Mouse (Mus musculus): ENCODE measurements around the gene Gm20403.
"Not testable (repeated sequence)": the region's sequence is repeated elsewhere in the genome, so short reads cannot be mapped to it uniquely, and the experiment has no call there.

Gene Gm20403

GRCm38 (mm10) chr12:54993246-54994067, 7.1 kb upstream of the Gm20403 start:
- intact Hi-C loops (cut with DNase I) = no loop called here

DNA sequence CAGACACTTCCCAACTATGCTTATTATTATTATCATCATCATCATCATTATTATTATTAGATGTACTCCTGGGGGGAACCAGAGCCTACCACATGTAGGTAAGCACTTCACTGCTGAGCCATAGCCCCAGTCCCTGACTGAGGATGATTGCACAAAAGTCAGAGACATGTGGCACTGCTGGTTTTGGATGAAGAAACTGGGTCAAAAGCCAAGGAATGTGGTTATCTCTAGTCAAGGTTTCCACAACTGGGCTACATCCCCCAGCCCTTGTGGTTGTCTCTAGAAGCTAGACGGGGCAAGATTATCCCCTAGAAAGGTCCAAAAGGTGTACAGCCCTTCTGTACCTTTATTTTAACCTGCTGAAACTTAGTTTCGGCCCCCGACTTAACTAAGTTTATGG, 6.5 kb upstream of the Gm20403 start:
- intact Hi-C loops (cut with DNase I) = no loop called here

DNA sequence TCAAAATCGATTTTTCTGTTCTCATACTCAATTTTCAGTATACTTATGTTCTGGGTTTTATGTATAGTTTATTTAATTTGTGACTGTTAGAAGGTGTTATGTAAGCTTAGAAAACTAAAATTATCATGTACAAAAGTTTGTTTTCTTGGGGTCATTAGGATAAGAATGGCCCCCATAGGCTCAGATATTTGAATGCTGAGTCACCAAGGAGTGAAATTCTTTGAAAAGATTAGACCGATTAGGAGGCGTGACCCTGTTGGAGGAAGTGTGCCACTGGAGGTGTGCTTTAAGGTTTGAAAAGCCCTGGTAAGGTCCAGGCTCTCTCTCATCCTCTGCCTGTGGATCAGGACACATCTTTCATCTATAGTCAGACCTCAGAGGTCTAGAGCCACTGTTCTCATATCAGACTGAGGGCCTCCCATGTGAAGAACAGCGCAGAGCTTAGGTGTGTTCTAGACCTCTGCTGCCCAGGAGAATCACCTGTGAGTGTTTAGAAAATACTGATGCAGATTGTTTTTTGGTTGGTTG, 2.1 kb upstream of the Gm20403 start:
- intact Hi-C loops (cut with DNase I) = no loop called here

GRCm38 (mm10) chr12:54987156-54987555, 827 bp upstream of the Gm20403 start:
- intact Hi-C loops (cut with DNase I) = no loop called here

DNA sequence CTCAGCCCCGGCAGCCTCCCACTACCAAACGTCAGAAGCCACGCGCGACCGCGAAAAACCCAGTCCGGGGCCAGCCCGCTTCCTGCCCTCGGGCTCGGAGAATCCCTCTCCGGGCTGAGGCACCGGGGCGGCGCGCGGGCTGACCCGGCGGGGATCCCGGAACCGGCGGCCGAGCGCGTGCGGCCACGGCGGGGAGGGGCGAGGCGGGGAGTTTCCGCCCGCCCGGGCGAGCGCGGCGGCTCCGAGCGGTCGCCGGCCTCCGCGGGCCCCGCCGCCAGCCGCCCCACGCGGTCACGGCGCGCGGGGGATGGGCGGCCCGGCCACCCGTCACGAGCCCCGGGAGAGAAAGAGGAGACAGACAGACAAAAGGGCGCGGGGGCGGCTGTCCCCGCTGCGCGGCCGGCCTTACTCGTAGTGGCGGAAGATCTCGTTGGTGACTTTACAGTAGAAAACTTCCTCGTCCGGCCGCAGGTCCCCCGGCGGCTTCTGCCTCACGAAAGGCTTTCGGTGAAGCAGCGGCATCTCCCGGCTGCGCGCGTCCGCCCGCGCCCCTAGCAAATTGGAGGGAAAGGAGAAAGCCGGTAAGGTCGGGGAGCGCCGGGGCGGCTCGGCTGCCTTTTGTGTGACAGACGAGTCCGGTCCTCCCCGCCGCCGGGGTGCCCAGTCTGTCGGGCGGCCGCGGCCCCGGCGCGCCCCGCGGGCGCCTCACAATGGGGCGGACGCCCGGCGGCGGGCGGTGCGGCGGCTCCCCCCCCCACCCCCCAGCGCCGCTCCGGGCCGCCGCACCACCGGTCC, 875 bp downstream of the Gm20403 start:
- intact Hi-C loops (cut with DNase I) = no loop called here

- intact Hi-C loops (cut with DNase I) = no loop called here
Measured at GRCm38 (mm10) chr12:54984701-54985256, 1.6 kb downstream of the Gm20403 start.

DNA sequence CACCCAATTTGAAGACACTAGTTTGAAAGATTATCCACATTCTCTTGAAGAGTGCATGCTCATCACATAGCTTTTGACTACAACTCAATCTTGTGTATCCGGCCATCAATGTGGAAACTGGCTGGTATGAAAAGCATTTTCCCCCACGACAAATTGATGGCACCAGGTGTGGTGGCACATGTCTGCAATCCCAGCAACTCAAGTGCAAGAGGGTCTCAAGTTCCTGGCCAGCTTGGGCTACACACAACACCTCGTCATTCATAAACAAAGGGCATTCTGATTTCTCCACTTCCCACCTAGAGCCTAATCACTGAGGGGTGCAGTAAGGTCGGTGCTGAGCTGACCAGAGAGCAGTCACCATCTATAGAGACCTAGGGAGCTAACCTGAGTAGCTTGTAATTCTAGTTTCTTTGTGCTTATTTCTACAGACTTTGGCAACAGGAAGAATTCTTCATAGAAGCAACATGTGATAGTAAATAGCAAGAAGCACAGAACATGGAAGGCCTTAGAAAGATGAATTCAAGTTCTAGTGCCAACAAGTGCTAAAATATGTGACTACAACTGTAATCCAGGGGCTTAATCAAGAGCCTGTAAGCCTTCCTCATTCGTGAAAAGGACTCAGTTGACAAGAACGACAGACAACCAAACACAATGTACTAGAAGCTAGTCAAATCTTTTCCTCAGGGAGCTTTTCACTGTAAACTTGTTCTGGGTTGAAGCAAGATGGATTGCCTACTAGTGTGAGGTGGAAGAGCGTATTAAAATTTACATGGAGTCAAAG, 3.2 kb downstream of the Gm20403 start:
- intact Hi-C loops (cut with DNase I) = no loop called here

GRCm38 (mm10) chr12:54981962-54982361, 4.4 kb downstream of the Gm20403 start:
- intact Hi-C loops (cut with DNase I) = no loop called here

DNA sequence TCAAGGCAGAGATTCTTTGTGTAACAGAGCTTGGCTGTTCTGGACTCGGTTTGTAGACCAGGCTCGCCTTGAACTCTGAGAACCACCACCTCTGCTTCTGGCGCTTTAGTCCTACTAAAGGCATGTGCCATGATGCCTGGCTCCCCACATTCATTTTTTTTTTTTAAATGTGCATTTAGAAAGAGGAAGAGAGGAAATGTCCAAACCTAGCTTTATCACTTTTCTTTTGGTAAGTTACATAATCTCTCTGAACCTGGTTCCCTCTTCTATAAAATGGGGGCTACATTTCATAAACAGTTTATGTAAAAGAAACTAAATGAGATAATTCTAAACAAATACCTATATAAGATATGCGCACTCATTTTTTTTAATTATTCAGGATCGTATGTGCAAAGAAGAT, 5.4 kb downstream of the Gm20403 start:
- intact Hi-C loops (cut with DNase I) = no loop called here

DNA sequence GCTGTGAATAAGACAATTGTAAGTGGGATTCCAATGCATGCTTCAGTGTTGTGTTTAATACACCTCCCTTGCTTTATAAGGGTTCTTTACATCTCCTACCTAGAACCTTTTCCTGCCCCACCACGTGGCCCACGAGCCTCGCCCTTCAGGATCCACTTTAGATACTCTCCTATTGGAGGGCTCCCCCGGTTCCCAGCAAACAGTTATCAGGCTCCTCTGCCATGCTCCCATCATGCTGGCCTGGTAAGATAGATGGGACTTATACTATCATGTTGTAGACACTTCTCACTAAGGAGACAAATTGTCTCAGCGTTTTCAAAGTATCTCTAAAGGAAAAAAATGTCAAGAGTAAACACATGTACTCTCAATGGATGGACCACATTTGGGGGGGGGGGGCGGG, 5.8 kb downstream of the Gm20403 start:
- intact Hi-C loops (cut with DNase I) = no loop called here

DNA sequence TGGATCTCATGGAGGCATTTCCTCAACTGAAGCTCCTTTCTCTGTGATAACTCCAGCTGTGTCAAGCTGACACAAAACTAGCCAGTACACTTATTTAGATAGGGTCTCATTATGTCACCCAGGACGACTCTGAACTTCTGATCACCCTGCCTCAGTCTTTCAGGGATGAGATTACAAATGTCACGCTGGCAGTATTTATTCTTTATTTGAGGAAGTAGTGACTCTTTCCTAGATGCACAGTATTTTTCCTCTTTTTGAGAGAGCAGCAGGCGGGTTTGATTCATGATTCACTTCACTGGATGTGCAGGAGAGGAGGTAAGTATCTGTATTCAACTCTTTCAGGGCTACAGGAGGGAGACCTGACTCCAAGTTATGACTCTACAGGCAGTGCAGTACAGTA, 17.3 kb downstream of the Gm20403 start:
- intact Hi-C loops (cut with DNase I) = no loop called here

DNA sequence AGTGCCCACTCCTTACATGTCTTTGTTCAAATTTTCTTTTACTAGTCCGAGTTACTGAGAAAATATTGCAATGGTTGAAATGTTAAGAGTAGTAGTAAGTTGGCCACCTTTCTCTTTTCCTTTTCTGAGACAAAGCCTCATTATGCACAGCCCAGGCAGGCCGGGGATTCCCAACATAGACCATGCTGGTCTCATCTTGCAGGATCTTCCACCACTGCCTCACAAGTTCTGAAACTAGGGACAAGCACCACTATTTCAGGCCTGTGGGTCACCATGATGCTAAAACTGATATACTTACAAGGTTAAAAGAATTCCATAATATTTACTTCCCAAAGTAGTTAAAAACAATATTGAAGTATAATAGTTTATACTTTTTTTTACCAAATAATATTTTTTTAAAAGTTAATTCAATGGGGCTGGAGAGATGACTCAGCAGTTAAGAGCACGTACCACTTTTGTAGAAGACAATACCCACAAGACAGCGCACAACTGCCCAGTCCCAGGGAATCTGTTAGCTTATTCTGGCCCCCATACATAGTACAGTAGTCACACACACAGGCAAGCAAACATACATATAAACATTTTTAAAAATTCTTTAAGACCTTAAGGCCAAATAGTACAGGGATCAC, 20.7 kb downstream of the Gm20403 start:
- intact Hi-C loops (cut with DNase I) = no loop called here

GRCm38 (mm10) chr12:54959569-54959968, 26.8 kb downstream of the Gm20403 start:
- intact Hi-C loops (cut with DNase I) = no loop called here

DNA sequence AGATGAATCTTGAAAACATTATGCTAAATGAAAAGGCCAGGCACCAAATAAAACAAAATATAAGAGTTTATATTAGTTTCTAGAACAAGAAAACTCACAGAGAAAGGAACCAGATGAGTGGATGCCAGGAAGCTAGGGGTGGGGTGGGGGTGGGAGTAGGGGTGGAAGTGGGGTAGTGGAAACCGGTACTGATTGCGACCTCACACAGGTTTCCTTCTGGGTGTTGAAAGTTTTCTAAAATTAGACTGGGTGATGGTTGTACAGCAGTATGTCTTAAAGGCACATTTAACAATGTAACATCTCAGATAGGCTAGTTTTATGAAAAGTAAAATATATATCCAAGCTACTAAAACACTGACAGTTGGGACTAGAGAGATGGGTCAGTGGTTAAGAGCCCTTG, 29.4 kb downstream of the Gm20403 start:
- intact Hi-C loops (cut with DNase I) = no loop called here

DNA sequence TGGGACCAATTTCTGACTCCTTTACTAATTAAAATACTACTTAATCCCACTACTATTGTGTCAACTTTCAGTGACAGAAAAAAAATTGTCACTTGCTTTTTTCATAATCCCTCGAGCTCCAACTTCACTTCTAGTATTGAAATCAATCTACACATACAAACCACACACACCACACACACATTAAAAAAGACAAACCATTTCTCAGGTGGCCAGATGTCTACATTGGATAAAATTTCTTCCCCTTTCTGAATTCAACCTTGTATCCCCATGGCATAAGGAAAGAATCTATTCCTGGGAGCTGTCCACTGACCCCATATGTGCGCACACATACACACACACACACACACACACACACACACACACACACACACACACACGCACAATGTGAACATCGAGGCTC, 29.9 kb downstream of the Gm20403 start:
- intact Hi-C loops (cut with DNase I) = no loop called here

DNA sequence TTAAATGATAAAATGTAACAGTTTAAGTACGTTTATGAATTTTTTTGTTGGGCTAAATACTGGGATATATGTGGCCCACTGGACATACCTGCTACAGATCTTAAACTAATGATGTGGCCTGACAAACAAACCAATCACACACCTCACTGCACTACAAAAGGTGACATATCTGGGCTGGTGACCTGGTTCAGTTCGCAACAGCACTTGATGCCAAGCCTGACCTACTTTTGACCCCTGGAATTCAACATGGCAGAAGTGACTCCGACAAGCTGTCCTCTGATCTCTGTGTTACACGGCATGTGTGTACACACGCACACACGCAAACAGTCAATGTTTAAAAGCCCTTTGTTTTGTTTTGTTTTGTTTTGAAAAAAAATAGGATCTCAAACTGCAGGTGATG, 40.2 kb downstream of the Gm20403 start:
- intact Hi-C loops (cut with DNase I) = no loop called here

GRCm38 (mm10) chr12:54942586-54943157, 43.7 kb downstream of the Gm20403 start:
- intact Hi-C loops (cut with DNase I) = not testable (repeated sequence)

GRCm38 (mm10) chr12:54937581-54938343, 48.6 kb downstream of the Gm20403 start:
- intact Hi-C loops (cut with DNase I) = not testable (repeated sequence)

Data from adrenal gland (tissue).